Mouse (Mus musculus) liver, adult 2 months (tissue): ENCODE results near the gene Spats2.

ENCODE experiments used
- CTCF ChIP-seq: fragments of 200-500 bp; IDR thresholded peaks from 2 replicates; pipeline ENCODE4 v1.5.1; 2011; ENCODE audit warnings: low read depth, low read length, control low read depth
- POLR2A ChIP-seq: fragments of 200-500 bp; IDR thresholded peaks from 2 replicates; pipeline ENCODE4 v1.6.1; 2011; ENCODE audit warnings: low read length, control low read depth; ENCODE audit not compliant: insufficient read depth; ENCODE audit errors: extremely low read depth

GRCm38 (mm10) chr15:99078181-99078910 lies 47.4 kb upstream of the Spats2 start:
- TF ChIP-seq CTCF (no peak), POLR2A (no peak)
